Mouse (Mus musculus): ENCODE measurements at regions not wholly inside any gene's neighbourhood (a gene's known extent, or its start where the extent isn't known, plus 50 kb on each side); places are given as distances from the start of the nearest gene placed in this dataset.

DNA sequence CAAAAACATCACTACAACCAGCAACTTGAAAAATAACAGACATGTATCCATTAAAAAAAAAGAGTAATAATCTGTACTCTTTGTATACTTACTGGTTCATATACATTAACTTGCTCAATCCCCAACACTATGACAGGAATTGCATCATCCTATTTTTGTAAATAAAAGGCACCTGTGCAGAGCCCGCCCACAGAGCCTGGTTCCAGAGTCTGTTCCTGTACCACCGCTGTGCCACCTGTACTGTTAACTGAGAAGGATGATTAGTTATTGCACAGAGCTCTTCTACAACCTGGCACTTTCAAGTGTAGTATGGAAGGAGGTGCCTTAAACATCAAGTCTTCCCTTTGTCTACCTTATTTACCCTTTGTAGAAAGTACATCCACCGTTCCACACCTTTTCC is 1843.9 kb upstream of the Lrrc6 start:
- TF ChIP-seq CTCF (IDR thresholded peaks at IDR 0.05; ENCODE audit: borderline replicate concordance, control insufficient read depth, extremely low read depth, insufficient read depth, low read length, poor library complexity) (no peak), POLR2A (IDR thresholded peaks at IDR 0.05; ENCODE audit: control insufficient read depth, extremely low read depth, insufficient read depth, low read length, poor library complexity) (no peak)
